Mouse (Mus musculus): ENCODE data around the gene Asb4. TPM values are rescaled to one million over a fixed set of nuclear protein-coding genes. Genes with fewer than 3 reads are reported as not detected.
"Not testable (repeated sequence)": the region's sequence is repeated elsewhere in the genome, so short reads cannot be mapped to it uniquely, and the experiment has no call there.

The Asb4 gene
- polyA plus RNA-seq (2016; fragmentation: Nextera tagmentation; extraction: Ambion mirVana): 18.7 and 28.8 TPM in 2 replicates

DNA sequence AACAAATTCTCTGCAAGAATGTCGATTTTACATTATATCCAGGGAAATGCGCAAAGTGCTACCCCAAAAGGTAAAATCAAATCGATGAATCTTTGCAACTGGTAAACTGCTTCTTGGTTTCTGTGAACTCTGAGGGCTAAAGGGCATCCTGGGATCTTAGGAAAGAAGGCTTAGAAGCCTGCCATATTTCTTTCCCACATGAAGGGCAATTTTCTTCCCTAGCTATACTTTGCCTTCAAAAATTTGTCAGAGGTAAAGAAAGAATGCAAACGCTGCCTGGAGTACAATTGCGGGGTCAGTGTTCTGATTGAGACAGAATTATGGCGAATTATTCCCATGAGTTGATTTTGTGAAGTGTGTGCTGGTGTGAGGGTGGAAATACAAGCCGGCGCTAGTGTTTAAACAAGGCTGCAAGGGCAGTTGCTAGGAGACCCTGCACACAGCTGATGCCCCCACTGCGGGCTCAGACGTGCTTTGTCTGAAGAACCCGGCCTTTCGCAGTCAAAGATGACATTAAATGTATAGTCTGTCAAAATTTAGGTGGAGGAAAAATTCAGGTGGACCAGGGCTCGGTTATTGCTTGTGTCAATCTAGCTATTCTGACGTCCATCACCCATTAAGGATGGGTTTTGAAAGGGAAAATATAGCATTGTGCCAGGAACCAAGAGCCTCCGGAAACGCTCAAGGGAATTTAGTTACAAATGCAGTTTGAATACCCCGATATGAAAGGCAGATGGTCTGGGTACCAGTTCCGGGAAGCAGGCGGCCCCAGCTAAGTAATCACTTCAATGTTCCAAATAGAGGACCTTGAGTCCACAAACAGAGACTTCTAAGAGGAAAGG, at the start of gene Asb4:
Asb4 (plus strand) TSS at position 51 of the 842 bp plus-strand sequence.
- no peaks in the 10 kb centered on the region for H3K36me3 ChIP-seq
- H3K9ac ChIP-seq: peak within 1 kb of the TSS; percentile 44
- peak within 1 kb of the TSS; percentile 26 for H3K4me3 ChIP-seq
- no peaks in the 10 kb centered on the region for H3K27me3 ChIP-seq
- peak within 1 kb of the TSS; percentile 55 for H3K4me2 ChIP-seq (replicated peaks)
- H3K4me1 ChIP-seq: peaks cover 44% of the 10 kb centered on the region
- peak within 1 kb of the TSS; percentile 89 for H3K27ac ChIP-seq
- no peaks in the 10 kb centered on the region for H3K9me3 ChIP-seq (replicated peaks)
- 3% methylated on average over 19 of the region's 19 CpGs for WGBS
- ATAC-seq (ENCODE audit: low FRiP score): peak; percentile 73

DNA sequence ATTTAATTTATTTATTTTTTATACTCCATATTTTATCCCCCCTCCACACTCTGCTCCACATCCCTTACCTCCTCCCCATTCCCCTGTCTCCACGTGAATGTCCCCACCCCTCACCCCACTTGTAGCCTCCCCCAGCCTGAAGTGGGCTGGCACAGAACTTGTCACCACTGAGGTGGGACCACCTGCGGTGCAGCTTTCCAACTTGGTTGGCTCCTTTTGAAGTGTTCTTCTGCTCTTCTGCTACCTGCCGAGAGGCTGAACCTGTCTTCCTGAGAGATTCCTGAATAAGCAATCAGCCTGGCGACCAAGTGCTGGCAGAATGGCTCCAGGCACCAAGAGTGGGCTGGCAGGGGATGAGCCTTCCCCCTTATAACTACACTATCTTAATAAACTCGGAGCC, 49.2 kb upstream of the Asb4 start:
- no peak overlapping the region for H3K4me3 ChIP-seq
- H3K9me3 ChIP-seq (replicated peaks): 0 out of 2 replicates have a peak, but pooled peaks cover 4% of the 10 kb centered on the region
- 50% methylated on average over 5 of the region's 5 CpGs for WGBS
- no peak overlapping the region for H3K9ac ChIP-seq
- H3K36me3 ChIP-seq: no peaks in the 10 kb centered on the region
- H3K27me3 ChIP-seq: no peaks in the 10 kb centered on the region
- H3K4me1 ChIP-seq: no peaks in the 10 kb centered on the region
- H3K27ac ChIP-seq: no peak overlapping the region
- no peak overlapping the region for H3K4me2 ChIP-seq (replicated peaks)
- ATAC-seq (ENCODE audit: low FRiP score): no peak

DNA sequence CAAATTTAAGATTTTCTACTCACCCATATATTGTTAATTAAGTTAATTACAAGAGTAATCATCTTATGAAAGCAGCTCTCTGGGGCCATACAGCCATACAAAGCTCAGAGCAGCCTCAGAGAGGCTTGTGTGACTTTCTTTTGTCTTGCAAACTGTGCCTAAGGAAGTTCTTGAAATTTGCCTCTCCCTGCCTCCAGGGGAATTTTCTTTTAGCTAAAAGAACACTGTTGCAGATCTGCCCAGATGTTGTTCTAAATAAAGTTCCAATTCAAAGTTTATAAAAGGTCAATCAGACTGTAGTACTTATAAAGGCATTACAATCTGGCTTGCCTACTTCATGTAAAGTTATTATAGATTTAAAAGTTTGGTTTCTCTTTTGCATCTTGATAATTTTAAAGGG, 47.2 kb upstream of the Asb4 start:
- H3K4me3 ChIP-seq; H3K4me2 ChIP-seq (replicated peaks); H3K27ac ChIP-seq; H3K9me3 ChIP-seq (replicated peaks); H3K4me1 ChIP-seq; H3K9ac ChIP-seq; H3K27me3 ChIP-seq; H3K36me3 ChIP-seq; ATAC-seq (ENCODE audit: low FRiP score): not testable (repeated sequence)

DNA sequence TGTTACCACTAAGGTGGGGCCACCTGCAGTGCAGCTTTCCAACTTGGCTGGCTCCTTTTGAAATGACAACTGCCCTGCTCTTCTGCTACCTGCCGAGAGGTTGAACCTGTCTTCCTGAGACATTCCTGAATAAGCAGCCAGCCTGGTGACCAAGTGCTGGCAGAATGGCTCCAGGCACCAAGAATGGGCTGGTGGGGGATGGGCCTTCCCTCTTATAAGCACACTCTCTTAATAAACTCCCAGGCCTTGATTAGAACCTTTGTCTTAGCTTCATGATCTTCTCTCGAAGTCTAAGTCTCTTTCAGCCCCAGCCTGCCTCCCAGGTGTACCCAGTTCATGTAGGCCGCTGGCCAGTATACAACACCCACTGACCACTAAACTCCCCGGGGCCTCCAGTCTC, 44.4 kb upstream of the Asb4 start:
- ATAC-seq (ENCODE audit: low FRiP score); H3K36me3 ChIP-seq; H3K9me3 ChIP-seq (replicated peaks); H3K27me3 ChIP-seq; H3K4me2 ChIP-seq (replicated peaks); H3K9ac ChIP-seq; H3K27ac ChIP-seq; H3K4me1 ChIP-seq; H3K4me3 ChIP-seq: not testable (repeated sequence)
- WGBS: 94% methylated on average over 4 of the region's 4 CpGs

DNA sequence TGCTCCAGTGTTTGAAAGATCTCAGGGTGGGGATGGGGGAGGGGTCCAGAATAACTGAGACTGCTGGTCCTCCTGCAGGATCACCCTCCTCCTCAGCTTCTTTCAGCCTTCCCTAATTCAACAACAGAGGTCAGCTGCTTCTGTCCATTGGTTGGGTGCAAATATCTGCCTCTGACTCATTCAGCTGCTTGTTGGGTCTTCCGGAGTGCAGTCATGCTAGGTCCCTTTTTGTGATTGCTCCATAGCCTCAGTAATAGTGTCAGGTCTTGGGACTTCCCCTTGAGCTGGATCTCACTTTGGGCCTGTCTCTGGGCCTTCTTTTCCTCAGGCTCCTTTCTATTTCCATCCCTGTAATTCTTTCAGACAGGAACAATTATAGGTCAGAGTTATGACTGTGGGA, 43.9 kb upstream of the Asb4 start:
- not testable (repeated sequence) for H3K27me3 ChIP-seq; H3K27ac ChIP-seq; H3K36me3 ChIP-seq; H3K9ac ChIP-seq; ATAC-seq (ENCODE audit: low FRiP score); H3K4me1 ChIP-seq; H3K4me2 ChIP-seq (replicated peaks); H3K9me3 ChIP-seq (replicated peaks); H3K4me3 ChIP-seq
- 95% methylated on average over 1 of the region's 1 CpGs for WGBS

DNA sequence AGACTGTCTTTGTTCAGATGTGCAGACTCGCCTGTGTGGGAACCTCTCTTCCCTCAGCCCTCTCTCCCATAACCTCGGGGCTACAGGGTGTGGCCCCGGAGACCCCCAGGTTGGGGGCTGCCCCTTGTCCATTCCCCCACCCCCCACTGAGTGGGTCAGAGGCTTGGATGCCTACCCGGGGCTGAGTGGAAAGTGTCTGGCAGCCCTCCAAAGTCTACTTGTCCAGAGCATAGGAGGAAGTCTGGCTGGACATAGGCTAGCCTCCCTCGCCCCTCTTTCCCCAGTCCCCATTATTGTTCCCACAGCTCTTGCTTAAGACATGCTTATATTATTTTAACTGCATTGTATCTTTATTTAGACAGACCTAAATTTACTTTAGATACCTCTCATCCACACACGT, 38.9 kb upstream of the Asb4 start:
- no peak for ATAC-seq (ENCODE audit: low FRiP score)
- WGBS: 80% methylated on average over 6 of the region's 6 CpGs
- Histone ChIP-seq H3K4me2 (replicated peaks) (no peak overlapping the region), H3K4me1 (no peaks in the 10 kb centered on the region), H3K27ac (no peak overlapping the region), H3K36me3 (no peaks in the 10 kb centered on the region), H3K27me3 (no peaks in the 10 kb centered on the region), H3K4me3 (no peak overlapping the region), H3K9me3 (replicated peaks) (no peaks in the 10 kb centered on the region), H3K9ac (no peak overlapping the region)

DNA sequence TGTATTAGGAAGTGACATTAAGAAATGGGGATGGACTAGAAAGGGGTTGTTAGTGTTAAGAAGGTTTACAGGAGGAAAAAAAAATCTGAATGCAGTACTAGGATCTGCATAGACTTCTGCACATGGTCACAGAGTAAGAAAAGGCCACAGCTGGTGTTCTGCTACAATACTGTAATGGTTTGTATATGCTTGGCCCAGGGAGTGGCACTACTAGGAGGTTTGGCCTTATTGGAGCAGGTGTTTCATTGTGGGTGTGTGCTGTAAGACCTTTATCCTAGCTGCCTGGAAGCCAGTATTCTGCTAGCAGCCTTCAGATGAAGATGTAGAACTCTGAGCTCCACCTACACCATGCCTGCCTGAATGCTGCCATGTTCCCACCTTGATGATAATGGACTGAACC, 25.3 kb upstream of the Asb4 start:
- Histone ChIP-seq H3K4me3 (no peak overlapping the region), H3K4me2 (replicated peaks) (no peak overlapping the region), H3K9me3 (replicated peaks) (no peaks in the 10 kb centered on the region), H3K27ac (no peak overlapping the region), H3K27me3 (no peaks in the 10 kb centered on the region), H3K36me3 (no peaks in the 10 kb centered on the region), H3K9ac (no peak overlapping the region), H3K4me1 (no peaks in the 10 kb centered on the region)
- ATAC-seq (ENCODE audit: low FRiP score): no peak

DNA sequence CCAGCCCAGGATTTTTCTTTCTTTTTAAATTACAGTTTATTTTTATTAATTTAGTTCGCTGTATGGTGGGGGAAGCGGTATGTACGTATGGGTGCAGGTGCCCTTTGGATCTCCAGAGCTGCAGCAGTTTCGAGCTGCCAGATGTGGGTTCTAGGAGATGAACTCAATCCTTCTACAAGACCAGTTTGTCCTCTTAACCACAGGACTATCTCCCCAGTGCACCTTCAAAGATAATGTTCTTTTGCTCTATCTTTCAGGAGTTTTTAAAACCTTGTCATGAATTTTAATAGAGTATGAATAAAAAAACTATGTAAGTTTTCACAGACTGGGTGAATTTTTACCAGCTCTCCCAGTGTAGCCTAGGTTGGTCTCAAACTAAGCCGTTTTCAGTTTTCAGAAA, 22.8 kb upstream of the Asb4 start:
- Histone ChIP-seq H3K36me3 (no peaks in the 10 kb centered on the region), H3K4me3 (no peak overlapping the region), H3K9me3 (replicated peaks) (no peaks in the 10 kb centered on the region), H3K27ac (no peak overlapping the region), H3K4me1 (no peaks in the 10 kb centered on the region), H3K4me2 (replicated peaks) (no peak overlapping the region), H3K9ac (no peak overlapping the region), H3K27me3 (no peaks in the 10 kb centered on the region)
- ATAC-seq (ENCODE audit: low FRiP score): no peak
- WGBS: 89% methylated on average over 5 of the region's 5 CpGs

DNA sequence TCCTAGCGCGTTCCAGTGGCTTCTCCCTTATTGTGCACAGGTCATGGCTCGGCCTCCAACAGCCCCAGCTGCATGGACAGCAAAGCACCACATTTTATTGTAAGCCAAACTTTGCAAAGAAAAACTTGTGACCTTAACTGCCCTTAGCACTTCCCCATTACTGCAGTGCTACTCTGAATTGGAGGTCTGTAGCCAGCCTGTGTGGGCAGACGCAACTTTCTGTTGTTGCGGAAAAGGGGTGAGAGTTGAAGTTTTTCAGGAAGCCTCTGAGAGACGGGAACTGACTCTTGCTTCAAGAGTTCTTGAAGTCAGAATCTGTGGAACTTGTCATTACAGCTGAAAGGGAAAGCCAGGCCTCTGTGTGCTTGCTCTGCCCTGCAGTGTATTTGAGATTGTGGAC, 21.2 kb upstream of the Asb4 start:
- Histone ChIP-seq H3K27me3 (no peaks in the 10 kb centered on the region), H3K9ac (no peak overlapping the region), H3K4me2 (replicated peaks) (no peak overlapping the region), H3K27ac (no peak overlapping the region), H3K4me1 (no peaks in the 10 kb centered on the region), H3K4me3 (no peak overlapping the region), H3K36me3 (no peaks in the 10 kb centered on the region), H3K9me3 (replicated peaks) (no peaks in the 10 kb centered on the region)
- WGBS: 66% methylated on average over 6 of the region's 6 CpGs
- no peak for ATAC-seq (ENCODE audit: low FRiP score)

DNA sequence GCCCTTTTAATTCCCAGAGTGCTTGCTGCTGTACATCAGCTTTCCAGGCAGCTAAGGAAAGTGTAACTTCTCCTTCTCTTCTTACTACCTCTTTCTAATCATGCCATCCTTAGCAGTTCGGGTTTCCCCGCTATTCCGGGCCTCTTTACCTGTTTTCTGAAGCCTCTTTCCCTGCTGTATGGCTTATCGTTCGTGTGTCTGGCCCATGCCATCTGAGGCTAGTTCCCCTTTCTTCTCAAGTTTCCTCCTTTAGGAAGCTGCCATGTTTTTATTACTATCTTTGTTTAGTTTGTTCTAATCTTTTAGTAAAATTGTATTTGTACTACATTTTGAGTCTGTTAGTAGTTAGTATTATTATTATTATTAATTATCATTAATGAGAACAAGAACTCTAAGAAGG, 17.3 kb upstream of the Asb4 start:
- Histone ChIP-seq H3K4me2 (replicated peaks) (no peak overlapping the region), H3K9ac (no peak overlapping the region), H3K36me3 (no peaks in the 10 kb centered on the region), H3K4me3 (no peak overlapping the region), H3K4me1 (no peaks in the 10 kb centered on the region), H3K27ac (no peak overlapping the region), H3K27me3 (no peaks in the 10 kb centered on the region), H3K9me3 (replicated peaks) (no peaks in the 10 kb centered on the region)
- WGBS: 86% methylated on average over 5 of the region's 5 CpGs
- no peak for ATAC-seq (ENCODE audit: low FRiP score)

DNA sequence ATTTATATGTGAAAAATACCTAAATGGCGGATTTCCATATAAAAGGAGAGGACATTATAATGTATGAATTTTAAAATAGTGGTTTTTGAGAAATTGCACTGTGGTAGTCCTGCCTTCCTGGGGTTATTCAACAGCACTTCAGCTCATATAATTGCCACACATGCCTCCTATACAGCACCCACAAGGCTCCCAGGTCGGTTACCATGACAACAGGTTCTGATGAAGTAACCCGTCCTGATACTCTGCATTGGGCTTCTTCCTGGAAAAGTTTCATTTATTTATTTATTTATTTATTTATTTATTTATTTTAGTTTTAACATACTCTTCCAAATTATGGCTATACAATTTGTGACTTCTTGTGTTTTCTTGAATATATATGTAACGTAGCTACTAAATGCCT, 6.3 kb upstream of the Asb4 start:
- Histone ChIP-seq H3K27me3 (no peaks in the 10 kb centered on the region), H3K9ac (no peak overlapping the region), H3K4me1 (peaks cover 34% of the 10 kb centered on the region), H3K27ac (no peak overlapping the region), H3K36me3 (no peaks in the 10 kb centered on the region), H3K9me3 (replicated peaks) (no peaks in the 10 kb centered on the region), H3K4me2 (replicated peaks) (no peak overlapping the region), H3K4me3 (no peak overlapping the region)
- no peak for ATAC-seq (ENCODE audit: low FRiP score)
- WGBS: 75% methylated on average over 4 of the region's 4 CpGs

DNA sequence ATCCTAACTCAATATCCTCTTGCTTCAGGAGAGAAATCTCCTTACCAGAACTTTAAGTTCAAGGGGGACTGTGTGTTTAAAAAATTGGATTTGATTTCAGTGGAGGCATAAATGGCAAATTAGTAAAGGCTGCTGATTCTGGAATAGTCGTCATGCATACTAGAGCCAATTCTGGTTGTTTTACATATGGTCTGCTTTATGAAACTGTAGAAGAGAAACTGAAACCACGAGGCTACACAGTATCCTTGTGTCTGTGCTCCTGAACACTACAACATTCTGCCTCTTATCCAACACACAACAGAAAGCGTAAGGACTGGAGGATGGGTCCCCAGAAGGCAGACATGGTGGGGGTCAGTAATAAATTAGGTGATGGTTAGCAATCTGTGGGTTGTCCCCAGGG, 4.1 kb upstream of the Asb4 start:
- Histone ChIP-seq H3K4me1 (peaks cover 46% of the 10 kb centered on the region), H3K4me2 (replicated peaks) (0 out of 2 replicates have a peak overlapping the region, but pooled peaks have one; percentile 37), H3K9ac (0 out of 2 replicates have a peak overlapping the region, but pooled peaks have one; percentile 13), H3K9me3 (replicated peaks) (no peaks in the 10 kb centered on the region), H3K27me3 (no peaks in the 10 kb centered on the region), H3K36me3 (no peaks in the 10 kb centered on the region), H3K27ac (peak overlapping the region; percentile 86), H3K4me3 (no peak overlapping the region)
- ATAC-seq (ENCODE audit: low FRiP score): no peak
- 81% methylated on average over 3 of the region's 3 CpGs for WGBS

Data from hindbrain, embryonic 12.5 days (tissue).